Mouse (Mus musculus) kidney, adult 2 months (tissue): ENCODE data around the gene Zswim4.

Experiments used
- CTCF ChIP-seq: fragments of 200-500 bp; conservative IDR thresholded peaks from 2 replicates; pipeline ENCODE4 v1.5.1; 2011; ENCODE audit warnings: low read depth, mild to moderate bottlenecking, control low read depth, low read length, moderate library complexity, mixed read lengths; ENCODE audit not compliant: insufficient read depth, insufficient read length
- POLR2A ChIP-seq: fragments of 200-500 bp; IDR thresholded peaks from one replicate; pipeline ENCODE4 v1.6.1; 2011; ENCODE audit warnings: low read depth, low read length, control low read depth

DNA sequence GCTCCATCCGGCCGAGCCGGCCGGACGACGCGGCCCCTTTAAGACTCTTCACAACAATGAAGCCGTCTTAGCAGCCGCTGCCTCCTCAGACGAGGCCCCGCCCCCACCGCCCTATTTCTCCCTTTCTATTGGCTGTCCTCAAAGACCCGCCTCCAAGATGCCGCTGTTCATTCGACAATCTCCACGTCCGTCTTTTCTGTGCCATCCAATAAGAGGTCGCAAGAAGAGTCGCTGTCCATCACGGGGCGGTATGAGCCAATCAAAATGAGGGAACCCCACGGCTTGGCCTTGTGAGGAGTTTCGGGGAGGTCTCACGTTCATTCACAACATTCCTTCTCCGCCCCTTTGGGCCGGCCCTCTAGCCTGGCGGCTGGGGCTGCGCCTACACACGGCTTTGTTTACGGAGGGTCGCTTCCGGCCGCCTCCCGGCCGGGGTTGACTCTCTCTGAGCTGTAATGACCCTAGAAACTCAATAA is at the start of gene Zswim4:
- TF ChIP-seq CTCF, result no peak
- no peak for TF ChIP-seq POLR2A
